Mouse (Mus musculus) adrenal gland (tissue): ENCODE measurements at regions not wholly inside any gene's neighbourhood (a gene's known extent, or its start where the extent isn't known, plus 50 kb on each side); places are given as distances from the start of the nearest gene placed in this dataset.

Experiments used
- intact Hi-C: fragments of 180-260 bp; cut with DNase I; formaldehyde crosslinking; loops from one replicate; pipeline ENCODE4 v1.15.1; 2025

GRCm38 (mm10) chr3:130942947-130943630, 167.2 kb upstream of the Lef1 start:
- intact Hi-C loops, result no loop called here

- intact Hi-C loops, result no loop called here
Measured at GRCm38 (mm10) chr3:130940302-130940867, 169.9 kb upstream of the Lef1 start.

- intact Hi-C loops, result no loop called here
Measured at GRCm38 (mm10) chr3:130936980-130937379, 173.3 kb upstream of the Lef1 start.

- intact Hi-C loops, result no loop called here
Measured at GRCm38 (mm10) chr3:130936336-130936735, 173.9 kb upstream of the Lef1 start.

- intact Hi-C loops, result no loop called here
Measured at GRCm38 (mm10) chr3:130935926-130936315, 174.3 kb upstream of the Lef1 start.

GRCm38 (mm10) chr3:130935302-130935925, 174.9 kb upstream of the Lef1 start:
- intact Hi-C loops, result no loop called here

GRCm38 (mm10) chr3:130932723-130933122, 177.5 kb upstream of the Lef1 start:
- intact Hi-C loops, result no loop called here

- intact Hi-C loops, result no loop called here
Measured at GRCm38 (mm10) chr3:130932226-130932625, 178.0 kb upstream of the Lef1 start.

- intact Hi-C loops, result no loop called here
Measured at GRCm38 (mm10) chr3:130925000-130925399, 185.3 kb upstream of the Lef1 start.

GRCm38 (mm10) chr3:130923615-130923958, 186.7 kb upstream of the Lef1 start:
- intact Hi-C loops, result no loop called here

- intact Hi-C loops, result no loop called here
Measured at GRCm38 (mm10) chr3:130922812-130923614, 187.3 kb upstream of the Lef1 start.

GRCm38 (mm10) chr3:130921621-130922245, 188.5 kb upstream of the Lef1 start:
- intact Hi-C loops, result no loop called here

GRCm38 (mm10) chr3:130913812-130914211, 183.6 kb upstream of the Rpl34 start:
- intact Hi-C loops, result no loop called here

GRCm38 (mm10) chr3:130905101-130905500, 174.9 kb upstream of the Rpl34 start:
- intact Hi-C loops, result no loop called here

- intact Hi-C loops, result no loop called here
Measured at GRCm38 (mm10) chr3:130903329-130903728, 173.1 kb upstream of the Rpl34 start.

- intact Hi-C loops, result no loop called here
Measured at GRCm38 (mm10) chr3:130902376-130902775, 172.2 kb upstream of the Rpl34 start.

GRCm38 (mm10) chr3:130901343-130901742, 171.1 kb upstream of the Rpl34 start:
- intact Hi-C loops, result no loop called here

- intact Hi-C loops, result no loop called here
Measured at GRCm38 (mm10) chr3:130900846-130901245, 170.6 kb upstream of the Rpl34 start.

GRCm38 (mm10) chr3:130900054-130900840, 170.0 kb upstream of the Rpl34 start:
- intact Hi-C loops, result no loop called here

- intact Hi-C loops, result no loop called here
Measured at GRCm38 (mm10) chr3:130894168-130894814, 164.1 kb upstream of the Rpl34 start.
